ENCODE assay signal across 8 mouse cellular contexts in genomic region chr13:97242716-97243115, GRCm38 (mm10). TPM values are rescaled to one million over a fixed set of nuclear protein-coding genes. Genes with fewer than 3 reads are reported as not detected.
DNase-seq lines count a peak whose midpoint lies in the region; ATAC-seq and TF ChIP-seq lines count a peak whose summit lies in the region.

No protein-coding gene starts in this region.

- TF ChIP-seq EP300 in liver, embryonic 14.5 days (IDR thresholded peaks at IDR 0.05; ENCODE audit: low read depth), result no peak

- peak overlapping the region; percentile 98 for H3K27ac ChIP-seq in forebrain, postnatal 0 days (ENCODE audit: low read depth, low read length)
- no peak overlapping the region for H3K27ac ChIP-seq in liver, embryonic 14.5 days

- peaks cover 30% of the 10 kb centered on the region for H3K4me1 ChIP-seq in forebrain, postnatal 0 days (ENCODE audit: insufficient read depth)
- H3K4me1 ChIP-seq in liver, embryonic 14.5 days (replicated peaks; ENCODE audit: control insufficient read depth in 2 of 2, insufficient read depth in 2 of 2, low read length in 1 of 2), result peaks cover 0 to 13% of the 10 kb centered on the region in 2 experiments; a peak in 3 of 4 replicates

- peaks cover 41% of the 10 kb centered on the region for H3K36me3 ChIP-seq in C2C12 (ENCODE audit: control insufficient read depth, insufficient read depth)
- H3K36me3 ChIP-seq in forebrain, postnatal 0 days (ENCODE audit: insufficient read depth), result peaks cover 25% of the 10 kb centered on the region
- H3K36me3 ChIP-seq in liver, embryonic 14.5 days (replicated peaks; ENCODE audit: control insufficient read depth, insufficient read depth, low read depth), result no peaks in the 10 kb centered on the region

- H3ac ChIP-seq in C2C12 (ENCODE audit: control insufficient read depth, insufficient read length, low read depth), result peak overlapping the region; percentile 69

- TF ChIP-seq CTCF in C2C12 (IDR thresholded peaks at IDR 0.05; ENCODE audit: control insufficient read depth, insufficient read depth, insufficient read length), result no peak
- no peak for TF ChIP-seq CTCF in forebrain, postnatal 0 days (IDR thresholded peaks at IDR 0.05; ENCODE audit: low read depth)
- TF ChIP-seq CTCF in liver, embryonic 14.5 days (IDR thresholded peaks at IDR 0.05; ENCODE audit: low read depth), result no peak

- no peak for ATAC-seq in forebrain, postnatal 0 days
- no peak for ATAC-seq in liver, embryonic 14.5 days (ENCODE audit: insufficient read depth)

- peak; percentile 4 for DNase-seq in gastrocnemius, postnatal 25 days
- DNase-seq in gastrocnemius, postnatal 36 days, result no peak
- peak; percentile 73 for DNase-seq in forebrain, postnatal 0 days
- DNase-seq in liver, embryonic 14.5 days (ENCODE audit: low read depth in 3 of 3, low spot score in 3 of 3), result no peak
- no peak for DNase-seq in urinary bladder, postnatal 4 days (ENCODE audit: low spot score in 2 of 2)
- DNase-seq in c-Kit-positive CD71-positive TER-119-positive erythroid progenitor cells, embryonic 14.5 days (ENCODE audit: low spot score), result no peak
- DNase-seq in layer of hippocampus, adult 9-11 months, result no peak

- H3K9me3 ChIP-seq in forebrain, postnatal 0 days (ENCODE audit: low read length), result no peaks in the 10 kb centered on the region
- H3K9me3 ChIP-seq in liver, embryonic 14.5 days (ENCODE audit: control insufficient read depth, low read length), result no peaks in the 10 kb centered on the region

- H3K4me3 ChIP-seq in C2C12 (ENCODE audit: insufficient read depth, poor library complexity, severe bottlenecking), result peak overlapping the region; percentile 83
- H3K4me3 ChIP-seq in forebrain, postnatal 0 days (ENCODE audit: low read depth, low read length), result peak overlapping the region; percentile 77
- H3K4me3 ChIP-seq in liver, embryonic 14.5 days (ENCODE audit: insufficient read depth in 1 of 2, low read depth in 2 of 2, low read length in 2 of 2), result peak overlapping the region; percentile 11 to 68; a peak in 3 of 4 replicates

- H3K4me2 ChIP-seq in forebrain, postnatal 0 days (ENCODE audit: low read depth), result peak overlapping the region; percentile 82
- H3K4me2 ChIP-seq in liver, embryonic 14.5 days (ENCODE audit: low read depth), result peak overlapping the region; percentile 75

- H3K9ac ChIP-seq in forebrain, postnatal 0 days, result peak overlapping the region; percentile 87
- no peak overlapping the region; the same call in 1 of the 2 replicates for H3K9ac ChIP-seq in liver, embryonic 14.5 days (replicated peaks)

- peaks cover 67% of the 10 kb centered on the region for H3K79me3 ChIP-seq in C2C12 (ENCODE audit: low read depth)

- peaks cover 68% of the 10 kb centered on the region for H3K79me2 ChIP-seq in C2C12 (ENCODE audit: control insufficient read depth, insufficient read depth)

- no peaks in the 10 kb centered on the region for H3K27me3 ChIP-seq in C2C12 (ENCODE audit: control insufficient read depth, insufficient read depth, insufficient read length)
- H3K27me3 ChIP-seq in forebrain, postnatal 0 days (ENCODE audit: insufficient read depth, low read length), result no peaks in the 10 kb centered on the region
- peaks cover 20% of the 10 kb centered on the region for H3K27me3 ChIP-seq in liver, embryonic 14.5 days (ENCODE audit: control insufficient read depth, insufficient read depth, low read length)

- WGBS in forebrain, postnatal 0 days, result 2% methylated on average over 6 of the region's 6 CpGs
- 29% methylated on average over 6 of the region's 6 CpGs for WGBS in liver, embryonic 14.5 days (ENCODE audit: insufficient replicate concordance)

- intact Hi-C loops in gastrocnemius, postnatal 36 days (cut with DNase I), result loop anchor here (5.0 kb wide), 1 partner anchor 365 kb away; no protein-coding TSS in a partner anchor

TF ChIP-seq in C2C12, 6 proteins besides CTCF, POLR2A, EP300 and RAD21:
- TF ChIP-seq MYOD1 (IDR thresholded peaks at IDR 0.05; ENCODE audit: control insufficient read depth, insufficient read length, low read depth), result no peak
- no peak for TF ChIP-seq MAX (IDR thresholded peaks at IDR 0.05)
- TF ChIP-seq CEBPB (IDR thresholded peaks at IDR 0.05; ENCODE audit: low read depth), result no peak
- TF ChIP-seq MYOG (IDR thresholded peaks at IDR 0.05; ENCODE audit: control insufficient read depth, extremely low read depth, insufficient read length), result no peak
- TF ChIP-seq FOSL1 (IDR thresholded peaks at IDR 0.05; ENCODE audit: insufficient read depth, low read length, poor library complexity, severe bottlenecking), result no peak
- TF ChIP-seq USF1 (IDR thresholded peaks at IDR 0.05; ENCODE audit: low read depth), result no peak
TF ChIP-seq in C2C12: peak in this region for 0.

RNA-seq across cellular contexts. Expression of gene Enc1, which starts 1.8 kb away (rescaled TPM):
- 1 to 10 TPM; 1.6 to 1.8 TPM for total RNA-seq in gastrocnemius, postnatal 25 days (2021)
- 1 to 10 TPM; 1.4 to 2.6 TPM for total RNA-seq in gastrocnemius, postnatal 36 days (2021)
- 40.9 TPM for polyA plus RNA-seq in C2C12 (2012; fragmentation: generic; extraction: Trizol)
- 423 and 513 TPM in 2 replicates for total RNA-seq in forebrain, postnatal 0 days (2014; rRNA removed)
- 76.8 and 80.3 TPM in 2 replicates for polyA plus RNA-seq in forebrain, postnatal 0 days (2015; fragmentation: Nextera tagmentation; extraction: Ambion mirVana)
- polyA plus RNA-seq in liver, embryonic 14.5 days (2012; rRNA removed), result 1.7 TPM in 2 replicates
- polyA plus RNA-seq in liver, embryonic 14.5 days (2014; fragmentation: Nextera tagmentation; extraction: Ambion mirVana), result 0.62 and 0.87 TPM in 2 replicates

RNA-seq across cellular contexts. Expression of gene Hexb, which starts 44.6 kb away (rescaled TPM):
- 1 to 10 TPM; 8.0 to 8.2 TPM for total RNA-seq in gastrocnemius, postnatal 25 days (2021)
- 1 to 10 TPM; 6.8 to 7.7 TPM for total RNA-seq in gastrocnemius, postnatal 36 days (2021)
- polyA plus RNA-seq in C2C12 (2012; fragmentation: generic; extraction: Trizol), result 21.4 TPM
- total RNA-seq in forebrain, postnatal 0 days (2014; rRNA removed), result 49.2 and 54.3 TPM in 2 replicates
- 49.2 and 50.6 TPM in 2 replicates for polyA plus RNA-seq in forebrain, postnatal 0 days (2015; fragmentation: Nextera tagmentation; extraction: Ambion mirVana)
- polyA plus RNA-seq in liver, embryonic 14.5 days (2012; rRNA removed), result 9.7 and 12.8 TPM in 2 replicates
- polyA plus RNA-seq in liver, embryonic 14.5 days (2014; fragmentation: Nextera tagmentation; extraction: Ambion mirVana), result 17.8 and 18.4 TPM in 2 replicates

Comparison
In these comparisons a context has a peak if more than half of its experiments do, and no peak if none do; other contexts are left out.
1. DNase-seq: peak in gastrocnemius, postnatal 25 days (single experiment) and forebrain, postnatal 0 days (single experiment); none in gastrocnemius, postnatal 36 days (0 of 2), liver, embryonic 14.5 days (0 of 3), urinary bladder, postnatal 4 days (0 of 2), c-Kit-positive CD71-positive TER-119-positive erythroid progenitor cells, embryonic 14.5 days (single experiment) and layer of hippocampus, adult 9-11 months (single experiment).
2. RNA of gene Enc1, which starts 1.8 kb away (total RNA-seq): 423 to 513 TPM in forebrain, postnatal 0 days; 1.4 to 2.6 TPM in gastrocnemius, postnatal 36 days and 1.6 to 1.8 TPM in gastrocnemius, postnatal 25 days; every median in the first group is over 100 times any median in the second.
3. Peak in every context shown above with its lines, with median percentiles within 50 percentile points of each other: H3K4me3 ChIP-seq.